Mouse (Mus musculus): Measurements from ENCODE around the gene Grin3b. TPM values are rescaled to one million over a fixed set of nuclear protein-coding genes. Genes with fewer than 3 reads are reported as not detected.
A peak's percentile ranks its signal among the peaks of the same experiment; 100 is the strongest.

Gene Grin3b
- total RNA-seq, 1 experiment from 2014 or later = not detected

DNA sequence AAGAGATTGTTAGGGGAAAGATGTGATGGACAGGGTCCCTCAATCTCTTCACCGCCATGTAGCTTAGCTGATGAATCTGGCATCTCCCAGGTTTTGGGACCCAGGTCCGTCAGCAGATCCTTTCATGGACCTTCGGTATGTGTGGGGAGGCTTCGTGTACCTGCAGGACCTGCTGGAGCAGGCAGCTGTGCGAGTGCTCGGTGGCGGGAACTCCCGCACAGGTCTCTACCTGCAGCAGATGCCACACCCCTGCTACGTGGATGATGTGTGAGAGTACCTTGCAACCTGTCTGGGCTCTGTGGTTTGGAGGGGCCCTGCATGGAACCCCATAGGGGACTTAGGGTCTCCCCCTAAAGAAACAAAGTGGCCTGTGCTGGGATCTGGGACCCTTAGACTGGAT, 31.4 kb downstream of the Grin3b start:
- no peak for ATAC-seq (replicated peaks; ENCODE audit: insufficient number of reproducible peaks, low FRiP score, low TSS enrichment, poor library complexity, severe bottlenecking)

DNA sequence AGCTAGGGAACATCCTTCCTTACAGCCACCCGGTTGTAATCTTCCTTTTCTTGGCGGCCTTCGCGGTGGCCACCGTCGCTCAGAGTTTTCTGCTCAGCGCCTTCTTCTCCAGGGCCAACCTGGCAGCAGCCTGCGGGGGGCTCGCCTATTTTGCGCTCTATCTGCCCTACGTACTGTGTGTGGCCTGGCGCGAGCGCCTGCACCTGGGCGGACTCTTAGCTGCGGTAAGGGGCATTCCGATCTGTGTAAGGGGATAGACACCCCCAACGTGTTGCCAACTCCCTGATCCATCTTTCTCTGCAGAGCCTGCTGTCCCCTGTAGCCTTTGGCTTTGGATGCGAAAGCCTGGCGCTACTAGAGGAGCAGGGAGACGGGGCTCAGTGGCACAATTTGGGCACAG, 32.3 kb downstream of the Grin3b start:
- ATAC-seq (replicated peaks; ENCODE audit: insufficient number of reproducible peaks, low FRiP score, low TSS enrichment, poor library complexity, severe bottlenecking) = no peak

DNA sequence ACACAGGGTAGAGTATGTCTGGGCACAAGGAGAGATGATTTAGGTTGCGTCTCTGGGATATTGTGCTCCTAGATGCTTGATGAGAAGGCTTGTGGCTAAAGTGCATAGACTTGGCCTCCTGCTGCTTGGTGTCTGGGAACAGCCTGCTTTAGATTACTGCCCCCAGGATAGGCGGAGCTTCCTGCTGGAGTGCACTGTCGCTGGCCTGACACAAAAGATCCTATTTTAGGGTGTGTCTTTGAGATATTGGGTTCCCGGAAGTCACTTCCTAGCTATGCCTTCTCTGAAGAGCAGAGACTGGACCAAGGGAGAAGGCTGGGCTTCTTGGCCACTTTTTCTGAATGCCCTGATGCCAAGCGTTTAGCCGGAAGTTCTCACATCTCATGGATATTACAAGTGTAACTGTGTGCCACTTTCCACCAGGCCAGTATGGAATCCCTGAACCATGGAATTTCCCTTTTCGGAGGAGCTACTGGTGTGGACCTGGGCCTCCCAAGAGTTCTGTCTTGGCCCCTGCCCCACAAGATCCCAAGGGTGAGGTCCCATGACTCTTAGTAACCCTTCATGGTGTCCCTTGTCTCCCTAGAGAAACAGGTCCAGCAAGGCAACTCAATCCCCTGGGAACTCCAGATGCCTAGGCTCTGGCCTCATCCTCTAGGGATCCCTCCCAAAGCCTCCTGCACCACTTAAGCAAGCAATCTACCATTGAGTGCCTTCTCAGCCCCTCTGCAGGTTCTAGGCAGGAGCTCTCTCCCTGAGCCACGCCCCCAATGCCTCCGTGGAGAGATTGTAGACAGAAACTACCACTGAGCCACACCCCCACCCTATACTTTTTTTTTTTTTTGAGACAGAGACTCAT, 33.1 kb downstream of the Grin3b start:
- no peak for ATAC-seq (replicated peaks; ENCODE audit: insufficient number of reproducible peaks, low FRiP score, low TSS enrichment, poor library complexity, severe bottlenecking)

DNA sequence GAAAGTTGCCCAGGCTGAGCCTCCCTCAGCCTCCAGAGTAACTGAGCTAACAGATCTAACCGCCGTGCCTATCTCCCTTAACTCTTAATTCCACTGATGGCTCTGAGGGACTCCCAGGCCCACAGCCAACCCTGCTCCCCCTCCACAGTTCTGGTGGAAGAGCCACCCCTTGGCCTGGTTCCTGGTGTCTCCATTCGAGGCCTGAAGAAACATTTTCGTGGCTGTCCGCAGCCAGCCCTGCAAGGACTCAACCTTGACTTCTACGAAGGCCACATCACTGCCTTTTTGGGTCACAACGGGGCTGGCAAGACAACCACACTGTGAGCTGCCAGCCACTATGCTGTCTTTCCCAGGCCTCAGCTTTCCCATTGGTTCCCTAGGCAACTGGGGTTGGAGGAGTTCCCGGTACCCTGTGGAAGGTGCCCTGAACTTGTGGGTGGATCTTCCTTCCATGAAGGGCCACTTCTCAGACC, 33.8 kb downstream of the Grin3b start:
- no peak for ATAC-seq (replicated peaks; ENCODE audit: insufficient number of reproducible peaks, low FRiP score, low TSS enrichment, poor library complexity, severe bottlenecking)

DNA sequence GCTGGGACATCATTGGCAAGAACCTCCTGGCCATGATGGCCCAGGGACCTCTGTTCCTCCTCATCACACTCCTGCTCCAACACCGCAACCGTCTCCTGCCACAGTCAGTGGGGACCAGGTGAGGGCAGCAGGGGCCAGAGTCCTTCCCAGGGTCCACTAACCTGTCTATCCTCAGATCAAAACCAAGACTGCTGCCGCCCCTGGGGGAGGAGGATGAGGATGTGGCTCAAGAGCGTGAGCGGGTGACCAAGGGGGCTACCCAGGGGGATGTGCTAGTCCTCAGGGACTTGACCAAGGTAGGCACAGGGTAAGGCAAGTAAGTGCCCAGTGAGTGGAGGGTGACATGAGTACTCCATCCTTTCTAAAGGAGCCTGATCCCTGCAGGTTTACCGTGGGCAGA, 41.2 kb downstream of the Grin3b start:
- ATAC-seq (replicated peaks; ENCODE audit: insufficient number of reproducible peaks, low FRiP score, low TSS enrichment, poor library complexity, severe bottlenecking) = no peak

DNA sequence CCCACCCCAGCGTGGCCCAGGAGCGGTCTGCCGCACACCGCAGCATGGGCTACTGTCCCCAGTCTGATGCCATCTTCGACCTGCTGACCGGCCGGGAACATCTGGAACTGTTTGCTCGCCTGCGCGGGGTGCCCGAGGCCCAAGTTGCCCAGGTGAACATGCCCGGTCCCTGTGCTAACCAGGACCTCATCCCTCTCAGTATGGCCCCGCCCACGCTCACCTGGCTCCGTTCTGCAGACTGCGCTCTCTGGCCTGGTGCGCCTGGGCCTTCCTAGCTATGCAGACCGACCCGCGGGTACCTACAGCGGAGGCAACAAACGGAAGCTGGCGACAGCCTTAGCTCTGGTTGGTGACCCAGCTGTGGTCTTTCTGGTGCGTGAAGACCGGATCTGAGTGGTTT, 43.1 kb downstream of the Grin3b start:
- no peak for ATAC-seq (replicated peaks; ENCODE audit: insufficient number of reproducible peaks, low FRiP score, low TSS enrichment, poor library complexity, severe bottlenecking)

DNA sequence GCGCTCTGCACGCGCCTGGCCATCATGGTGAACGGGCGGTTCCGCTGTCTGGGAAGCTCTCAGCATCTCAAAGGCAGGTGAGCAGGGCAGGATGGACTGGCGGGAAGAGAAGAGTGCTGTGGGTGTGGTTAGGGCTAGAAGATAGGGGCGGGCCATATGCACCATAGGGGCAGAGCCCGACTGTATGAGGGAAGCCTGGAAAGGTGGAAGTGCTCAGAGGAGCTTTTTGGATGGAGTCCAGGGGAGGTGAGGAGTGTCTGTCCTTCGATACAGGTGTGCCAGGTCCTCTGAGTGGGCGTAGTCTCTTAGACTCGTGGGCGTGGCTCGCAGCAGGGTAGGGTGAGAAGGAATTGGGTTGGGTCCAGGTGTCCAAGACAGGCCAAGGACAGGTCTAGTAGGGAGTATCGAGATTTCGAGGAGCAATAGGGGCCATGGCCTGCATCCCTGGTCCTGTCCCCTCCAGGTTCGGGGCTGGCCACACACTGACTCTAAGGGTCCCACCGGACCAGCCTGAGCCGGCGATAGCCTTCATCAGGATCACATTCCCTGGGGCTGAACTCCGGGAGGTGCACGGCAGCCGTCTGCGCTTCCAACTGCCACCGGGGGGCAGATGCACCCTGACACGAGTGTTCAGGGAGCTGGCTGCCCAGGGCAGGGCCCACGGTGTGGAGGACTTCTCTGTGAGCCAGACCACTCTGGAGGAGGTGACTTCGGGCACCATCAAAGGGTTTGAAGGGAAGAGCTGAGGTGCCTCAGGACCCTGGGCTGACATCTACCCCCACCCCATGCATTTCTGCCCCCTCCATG, 44.2 kb downstream of the Grin3b start:
- no peak for ATAC-seq (replicated peaks; ENCODE audit: insufficient number of reproducible peaks, low FRiP score, low TSS enrichment, poor library complexity, severe bottlenecking)

DNA sequence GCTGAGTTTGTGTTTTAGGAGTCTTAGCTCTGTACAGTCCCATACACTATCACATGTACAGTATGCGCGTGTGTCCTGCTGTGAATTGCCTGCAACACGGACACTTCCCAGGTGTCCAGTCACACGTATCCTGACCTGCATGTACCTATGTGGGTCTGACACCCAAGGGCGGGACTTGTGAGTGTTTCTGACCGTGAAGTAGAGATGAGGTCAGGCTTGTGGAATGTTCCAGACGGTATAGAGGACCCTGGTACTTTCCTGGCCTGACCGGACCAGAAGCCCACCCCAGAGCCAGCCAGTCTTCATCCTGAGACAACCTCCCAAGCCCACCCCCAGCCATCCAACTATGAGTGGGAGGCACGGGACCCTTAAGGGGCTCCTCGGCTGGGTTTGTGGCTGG, 45.1 kb downstream of the Grin3b start:
- no peak for ATAC-seq (replicated peaks; ENCODE audit: insufficient number of reproducible peaks, low FRiP score, low TSS enrichment, poor library complexity, severe bottlenecking)

DNA sequence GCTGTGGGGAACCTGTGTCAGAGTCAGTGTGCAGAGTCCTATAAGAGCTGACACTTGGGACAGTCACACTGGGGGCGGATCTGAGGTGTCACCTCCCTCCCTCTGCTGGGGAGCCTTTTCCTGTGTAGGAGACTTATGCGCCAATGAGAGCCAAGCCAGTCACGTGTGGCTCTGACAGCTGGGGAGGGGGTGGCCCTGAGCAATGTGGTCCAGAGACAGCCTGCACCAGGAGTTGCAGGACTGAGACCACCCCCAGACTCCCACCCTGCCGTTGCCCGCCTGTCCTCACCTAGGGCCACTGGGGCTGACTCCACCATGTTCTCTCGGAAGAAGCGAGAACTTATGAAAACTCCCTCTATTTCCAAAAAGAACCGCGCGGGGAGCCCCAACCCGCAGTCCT, 46.0 kb downstream of the Grin3b start, which contains the start of gene Arhgap45:
Gene Arhgap45 (plus strand): TSS at position 143 of the 400 bp plus-strand sequence.
- ATAC-seq (replicated peaks; ENCODE audit: insufficient number of reproducible peaks, low FRiP score, low TSS enrichment, poor library complexity, severe bottlenecking) = peak; percentile 72

DNA sequence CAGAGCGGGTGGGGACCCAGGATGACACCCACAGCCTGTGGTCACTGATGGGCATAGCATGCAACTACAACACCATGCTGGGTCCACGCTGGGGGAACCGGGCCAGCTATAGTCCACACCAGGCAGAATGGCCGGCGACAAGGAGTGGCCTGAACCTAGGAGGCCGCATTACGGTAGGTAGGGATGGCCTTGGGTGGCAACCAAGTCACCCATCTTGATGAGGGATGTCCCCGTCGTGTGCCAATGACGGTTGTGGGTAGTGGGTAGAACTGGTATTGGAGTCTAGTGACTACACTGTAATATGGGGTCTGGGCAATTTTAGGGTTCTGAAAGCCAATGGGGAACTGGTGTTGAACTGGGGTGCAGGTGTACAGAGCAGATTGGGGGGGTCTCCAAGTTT, 46.4 kb downstream of the Grin3b start:
- peak; percentile 19 for ATAC-seq (replicated peaks; ENCODE audit: insufficient number of reproducible peaks, low FRiP score, low TSS enrichment, poor library complexity, severe bottlenecking)

DNA sequence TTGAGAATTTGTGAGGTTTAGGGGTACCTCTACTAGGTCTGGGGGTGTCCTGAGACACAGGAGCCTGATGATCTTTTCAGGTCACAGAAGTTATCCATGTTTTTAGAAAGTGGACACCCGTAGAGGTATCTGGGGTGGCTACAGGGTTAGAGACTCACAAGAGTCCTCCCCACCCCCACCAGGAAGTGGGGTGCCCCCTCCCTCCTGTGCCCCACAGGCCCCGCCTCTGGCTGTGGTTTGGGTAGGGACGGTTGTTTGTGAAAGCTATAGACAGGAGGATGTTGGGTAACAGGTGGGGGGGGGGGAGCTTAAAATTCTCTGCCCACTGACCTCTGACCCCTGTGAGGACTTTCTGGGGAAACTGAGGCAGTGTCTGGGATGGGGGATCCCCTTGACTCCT, 46.8 kb downstream of the Grin3b start:
- ATAC-seq (replicated peaks; ENCODE audit: insufficient number of reproducible peaks, low FRiP score, low TSS enrichment, poor library complexity, severe bottlenecking) = peak; percentile 51

DNA sequence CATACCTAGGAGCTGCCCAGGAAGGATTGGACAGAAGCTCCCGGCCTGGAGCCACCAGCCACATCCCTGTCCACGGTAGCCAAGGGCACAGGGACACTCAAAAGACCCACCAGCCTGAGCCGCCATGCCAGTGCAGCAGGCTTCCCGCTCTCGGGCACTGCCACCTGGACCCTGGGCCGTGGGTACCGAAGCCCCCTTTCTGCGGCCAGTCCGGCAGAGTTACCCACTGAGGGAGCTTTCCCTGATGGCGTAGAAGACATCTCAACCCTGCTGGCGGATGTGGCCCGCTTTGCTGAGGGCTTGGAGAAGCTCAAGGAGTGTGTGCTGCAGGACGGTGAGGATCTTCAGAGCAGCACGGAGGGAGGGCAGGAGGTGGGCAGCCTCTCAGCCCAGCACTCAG, 47.3 kb downstream of the Grin3b start:
- ATAC-seq (replicated peaks; ENCODE audit: insufficient number of reproducible peaks, low FRiP score, low TSS enrichment, poor library complexity, severe bottlenecking) = 0 out of 2 replicates have a peak, but pooled peaks have one; percentile 0

DNA sequence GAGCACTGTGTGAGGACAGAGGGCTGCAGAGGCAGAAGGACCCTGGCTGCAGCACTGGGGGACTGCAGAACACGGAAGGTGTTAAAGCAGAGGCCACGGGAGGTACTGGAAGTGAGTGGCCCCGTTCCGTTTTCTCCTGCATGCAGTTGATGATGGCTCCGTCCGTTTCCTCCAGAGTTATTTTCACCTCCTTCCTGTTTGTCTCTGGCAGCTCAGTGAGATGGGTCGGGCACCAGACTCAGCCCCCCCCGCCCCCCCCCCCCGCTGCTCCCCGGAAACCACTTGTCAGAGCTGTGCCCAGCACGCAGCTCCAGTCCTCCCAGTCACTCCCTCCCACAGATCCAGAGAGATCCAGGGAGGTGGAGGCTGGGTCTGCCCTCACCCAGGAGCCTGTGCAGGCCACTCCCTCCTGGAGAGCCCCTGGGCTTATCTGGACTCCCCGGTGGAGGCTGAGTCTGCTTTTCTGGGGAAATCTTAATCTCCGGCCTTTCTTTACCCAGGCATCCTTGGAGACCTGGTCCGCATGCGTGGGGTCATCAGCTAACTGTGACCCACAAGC, 48.3 kb downstream of the Grin3b start:
- peak; percentile 30 for ATAC-seq (replicated peaks; ENCODE audit: insufficient number of reproducible peaks, low FRiP score, low TSS enrichment, poor library complexity, severe bottlenecking)

DNA sequence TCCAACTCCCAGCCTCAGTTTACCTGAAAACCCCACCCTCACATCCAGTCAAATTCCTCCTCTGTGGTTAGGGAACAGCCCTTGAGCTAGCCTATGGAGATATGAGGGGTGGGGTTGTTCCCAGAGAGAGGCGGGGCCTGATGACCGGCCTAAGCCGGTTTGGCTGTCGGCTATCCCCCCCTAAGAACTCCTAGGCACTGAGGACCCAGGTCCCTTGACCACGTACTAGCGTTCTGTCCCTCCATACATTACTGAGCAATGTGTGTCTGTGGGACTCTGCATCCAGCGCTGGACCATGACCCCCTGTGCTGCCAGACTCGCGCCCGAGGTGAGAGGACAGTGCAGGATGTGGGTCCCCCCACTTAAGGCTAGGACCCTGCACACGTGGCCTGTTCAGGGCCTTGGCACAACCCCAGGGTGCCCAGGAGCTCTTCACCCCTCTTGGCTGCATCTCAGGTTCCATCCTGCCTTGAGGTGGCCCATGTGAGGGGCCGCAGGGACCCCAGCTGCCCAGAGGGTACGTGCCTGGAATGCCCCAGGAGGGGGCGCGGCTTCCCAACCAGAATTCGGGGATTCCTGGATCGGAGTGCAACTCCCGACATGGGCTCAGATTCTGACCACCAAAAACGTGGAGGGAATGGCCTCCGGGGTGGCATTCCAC, 49.1 kb downstream of the Grin3b start:
- ATAC-seq (replicated peaks; ENCODE audit: insufficient number of reproducible peaks, low FRiP score, low TSS enrichment, poor library complexity, severe bottlenecking) = no peak

DNA sequence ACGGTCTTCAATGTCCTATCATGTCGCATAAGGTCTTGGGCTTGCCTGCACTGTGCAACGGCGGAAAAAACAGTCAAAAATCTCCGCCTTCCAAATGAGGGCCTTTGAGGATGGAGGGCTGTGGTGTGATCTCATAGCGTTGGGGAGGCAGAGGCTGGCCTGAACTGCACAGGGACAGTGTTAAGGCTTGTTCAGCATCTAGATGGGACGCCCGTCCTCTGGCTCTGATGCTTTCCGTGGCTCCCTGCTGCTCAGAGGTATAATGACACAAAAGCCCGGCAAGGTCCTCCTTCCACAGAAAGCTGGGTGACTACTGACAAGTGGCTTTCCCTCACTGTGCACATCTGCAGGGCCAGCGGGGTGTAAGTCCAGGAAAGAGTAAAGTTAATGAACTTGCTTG, 49.7 kb downstream of the Grin3b start:
- no peak for ATAC-seq (replicated peaks; ENCODE audit: insufficient number of reproducible peaks, low FRiP score, low TSS enrichment, poor library complexity, severe bottlenecking)

DNA sequence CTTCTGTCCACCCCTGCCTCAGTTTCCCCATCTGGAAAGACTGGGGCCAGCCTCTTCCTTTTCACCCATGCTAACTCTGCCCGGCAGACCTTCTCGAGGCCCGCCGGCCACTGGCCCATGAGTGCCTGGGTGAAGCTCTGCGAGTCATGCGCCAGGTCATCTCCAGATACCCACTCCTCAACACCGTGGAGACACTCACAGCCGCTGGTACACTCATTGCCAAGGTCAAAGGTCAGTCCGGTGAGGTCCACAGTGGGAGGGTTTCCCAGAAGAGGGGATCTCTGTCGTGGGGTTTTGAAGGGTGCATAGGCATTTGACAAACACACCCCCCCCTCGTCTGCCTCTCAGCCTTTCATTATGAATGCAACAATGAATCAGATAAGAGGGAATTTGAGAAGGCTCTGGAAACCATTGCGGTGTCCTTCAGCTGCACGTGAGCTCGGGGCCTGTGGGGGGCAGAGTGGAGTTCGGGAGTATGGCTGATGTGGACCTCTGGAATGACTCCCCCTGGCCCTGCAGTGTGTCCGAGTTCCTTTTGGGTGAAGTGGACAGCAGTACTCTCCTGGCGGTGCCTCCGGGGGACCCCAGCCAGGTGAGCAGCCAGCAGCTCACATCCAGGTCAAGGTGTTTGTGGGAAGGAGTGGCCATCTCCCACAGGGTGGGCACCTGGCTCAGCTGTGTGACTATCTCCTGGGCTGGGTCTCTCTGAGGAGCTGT, 50.2 kb downstream of the Grin3b start:
- no peak for ATAC-seq (replicated peaks; ENCODE audit: insufficient number of reproducible peaks, low FRiP score, low TSS enrichment, poor library complexity, severe bottlenecking)

DNA sequence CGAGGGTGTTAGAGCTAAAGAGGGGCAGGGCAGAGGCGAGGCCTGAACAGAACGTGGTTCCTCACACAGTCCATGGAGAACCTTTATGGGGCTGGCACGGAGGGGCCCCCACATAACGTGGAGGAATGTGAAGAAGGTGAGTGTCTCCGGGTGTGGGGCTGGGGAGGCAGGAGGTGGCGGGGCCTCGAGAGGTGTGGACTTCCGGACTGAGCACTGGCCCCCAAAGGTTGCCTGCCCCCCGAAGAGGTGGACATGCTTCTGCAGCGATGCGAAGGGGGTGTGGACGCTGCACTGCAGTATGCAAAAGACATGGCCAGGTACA, 50.8 kb downstream of the Grin3b start:
- ATAC-seq (replicated peaks; ENCODE audit: insufficient number of reproducible peaks, low FRiP score, low TSS enrichment, poor library complexity, severe bottlenecking) = no peak

DNA sequence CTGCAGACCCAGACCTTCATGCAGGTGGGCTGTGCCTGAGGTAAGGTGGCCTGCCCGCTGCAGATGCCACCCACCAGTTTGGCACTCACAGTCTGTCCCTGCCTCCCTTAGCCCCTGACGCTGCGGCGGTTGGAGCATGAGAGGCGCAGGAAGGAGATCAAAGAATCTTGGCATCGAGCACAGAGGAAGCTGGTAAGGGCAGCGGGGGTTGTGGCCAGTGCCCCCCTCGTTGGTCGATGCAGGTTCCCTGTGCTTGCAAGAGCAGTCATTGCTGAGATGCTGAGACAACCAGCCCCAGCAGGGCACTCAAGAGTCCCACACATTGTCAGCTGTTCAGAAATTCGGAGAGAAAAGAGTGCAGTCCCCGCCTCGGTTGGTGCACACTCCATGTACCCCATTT, 51.6 kb downstream of the Grin3b start:
- no peak for ATAC-seq (replicated peaks; ENCODE audit: insufficient number of reproducible peaks, low FRiP score, low TSS enrichment, poor library complexity, severe bottlenecking)

DNA sequence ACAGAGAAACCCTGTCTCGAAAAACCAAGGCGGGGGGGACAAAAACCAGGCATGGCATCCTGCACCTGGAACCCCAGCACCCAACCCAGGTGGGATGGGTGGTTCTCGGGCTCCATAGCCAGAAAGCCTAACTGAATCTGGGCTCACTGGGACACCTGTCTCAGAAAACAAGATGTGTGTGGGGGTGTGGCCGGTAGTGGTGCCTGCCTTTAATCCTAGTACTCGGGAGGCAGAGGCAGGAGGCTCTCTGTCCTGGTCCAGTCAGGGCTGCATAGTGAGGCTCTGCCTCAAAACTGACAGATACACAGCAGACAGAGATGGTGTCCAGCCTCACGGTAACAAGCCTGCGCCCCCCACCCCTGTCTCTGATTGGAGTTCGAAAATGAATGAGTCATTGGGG, 52.3 kb downstream of the Grin3b start:
- no peak for ATAC-seq (replicated peaks; ENCODE audit: insufficient number of reproducible peaks, low FRiP score, low TSS enrichment, poor library complexity, severe bottlenecking)

Data from monocyte, adult 5-6 weeks (primary cell).